Mouse (Mus musculus): Measurements from ENCODE around the gene Nxnl2. TPM values are rescaled to one million over a fixed set of nuclear protein-coding genes. Genes with fewer than 3 reads are reported as not detected.

The Nxnl2 gene
- under 1 TPM in 1 of 2 experiments, not detected in 1; 0.44 TPM for total RNA-seq (2021)
- long read RNA-seq, experiment 1: 0 reads
- long read RNA-seq, experiment 2: 0 reads

DNA sequence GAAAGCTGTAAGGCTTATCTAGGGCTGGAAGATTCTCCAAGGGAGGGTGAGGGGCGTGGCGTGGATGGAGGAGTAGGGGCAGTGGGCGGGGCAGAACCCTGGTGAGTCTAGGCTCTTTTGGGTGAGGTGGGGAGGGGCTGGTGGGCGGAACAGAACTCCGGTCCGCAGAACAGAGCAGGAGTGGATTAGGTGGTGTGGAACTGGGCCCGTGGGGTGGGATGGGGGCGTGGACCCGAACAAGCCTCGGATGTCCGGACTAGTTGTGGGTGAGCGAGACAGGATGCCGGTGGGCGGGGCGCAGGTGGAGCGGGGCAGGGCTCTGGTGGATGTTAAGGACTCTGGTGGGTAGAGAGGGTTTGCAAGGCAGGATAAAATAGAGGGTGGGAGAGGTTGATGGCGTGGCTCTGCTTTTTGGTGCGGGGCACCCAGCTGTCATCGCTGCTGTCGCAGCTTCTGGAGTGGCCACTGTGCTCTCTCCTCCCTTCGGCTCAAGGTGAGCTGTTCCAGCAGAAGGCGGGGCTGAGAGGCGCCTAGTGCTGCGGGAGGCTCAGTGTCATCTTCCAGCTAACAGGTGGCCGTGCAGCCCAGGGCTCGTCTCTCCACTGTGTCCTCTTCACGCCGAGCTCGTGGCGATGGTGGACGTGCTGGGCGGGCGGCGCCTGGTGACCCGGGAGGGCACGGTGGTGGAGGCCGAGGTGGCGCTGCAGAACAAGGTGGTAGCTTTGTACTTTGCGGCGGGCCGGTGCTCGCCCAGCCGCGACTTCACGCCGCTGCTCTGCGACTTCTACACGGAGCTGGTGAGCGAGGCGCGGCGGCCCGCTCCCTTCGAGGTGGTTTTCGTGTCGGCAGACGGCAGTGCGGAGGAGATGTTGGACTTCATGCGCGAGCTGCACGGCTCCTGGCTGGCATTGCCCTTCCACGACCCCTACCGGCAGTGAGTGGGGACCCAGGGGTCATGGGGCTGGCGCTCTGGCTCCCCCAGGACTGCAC, at the start of gene Nxnl2:
Gene Nxnl2 (plus strand): TSS at position 332 of the 990 bp plus-strand sequence.
- TF ChIP-seq CTCF (IDR thresholded peaks at IDR 0.05): peak; percentile 46
- Histone ChIP-seq H3K27ac (no peak within 1 kb of the TSS), H3K4me3 (peak within 1 kb of the TSS; percentile 48)
- intact Hi-C loops (cut with DNase I): loop anchor here (2.0 to 5.0 kb wide), 2 partner anchors 72 to 224 kb away; no protein-coding TSS in a partner anchor
- peak; percentile 42 to 47 for DNase-seq (ENCODE audit: extremely low spot score in 1 of 2, low spot score in 2 of 2)

DNA sequence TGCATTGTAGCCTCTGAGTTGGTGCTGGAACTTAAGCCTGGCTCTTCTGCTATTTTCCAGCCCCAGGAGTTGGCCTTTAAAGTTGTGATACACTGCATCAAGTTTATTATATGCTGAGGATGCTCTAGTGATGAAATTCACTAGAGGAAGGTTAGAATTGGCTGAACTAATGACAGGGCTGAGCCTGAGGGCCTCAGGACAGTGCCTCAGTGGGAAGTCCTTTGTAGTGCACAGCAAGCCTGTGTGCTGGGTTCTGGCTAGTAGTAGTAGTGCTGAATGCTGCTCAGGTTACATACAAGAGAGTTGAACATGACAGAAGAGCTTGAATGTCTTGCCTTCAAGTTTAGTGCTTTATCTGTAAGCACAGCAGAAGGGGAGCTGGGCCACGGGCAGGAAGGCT, 48.9 kb upstream of the Nxnl2 start:
- TF ChIP-seq CTCF (IDR thresholded peaks at IDR 0.05): no peak
- intact Hi-C loops (cut with DNase I): no loop called here
- DNase-seq (ENCODE audit: extremely low spot score in 1 of 2, low spot score in 2 of 2): no peak

DNA sequence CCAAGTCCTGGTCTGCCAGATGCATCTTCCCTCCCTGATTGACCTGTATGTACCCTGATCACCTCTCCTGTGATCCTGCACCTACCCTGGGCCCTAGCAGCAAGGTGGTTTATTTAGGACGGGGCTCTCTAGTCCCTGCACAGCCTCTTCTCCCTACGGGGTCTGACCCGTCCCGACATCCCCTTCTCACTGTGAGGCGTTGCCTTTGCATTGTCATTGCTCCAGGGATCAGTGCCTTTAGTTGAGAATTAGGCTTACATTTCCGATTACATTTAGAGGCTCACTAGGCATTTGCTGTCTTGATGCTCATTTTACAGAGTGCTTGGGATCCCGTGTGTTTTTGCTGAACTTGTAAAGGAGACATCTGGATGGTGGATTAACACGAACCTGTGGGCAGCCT, 48.1 kb upstream of the Nxnl2 start:
- intact Hi-C loops (cut with DNase I): no loop called here
- no peak for DNase-seq (ENCODE audit: extremely low spot score in 1 of 2, low spot score in 2 of 2)
- no peak for TF ChIP-seq CTCF (IDR thresholded peaks at IDR 0.05)
- Histone ChIP-seq H3K4me3 (no peak overlapping the region), H3K27ac (no peak overlapping the region)

More for the DNA sequence above, 48.9 kb upstream of the Nxnl2 start:
- no peak overlapping the region for H3K27ac ChIP-seq
- no peak overlapping the region for H3K4me3 ChIP-seq

DNA sequence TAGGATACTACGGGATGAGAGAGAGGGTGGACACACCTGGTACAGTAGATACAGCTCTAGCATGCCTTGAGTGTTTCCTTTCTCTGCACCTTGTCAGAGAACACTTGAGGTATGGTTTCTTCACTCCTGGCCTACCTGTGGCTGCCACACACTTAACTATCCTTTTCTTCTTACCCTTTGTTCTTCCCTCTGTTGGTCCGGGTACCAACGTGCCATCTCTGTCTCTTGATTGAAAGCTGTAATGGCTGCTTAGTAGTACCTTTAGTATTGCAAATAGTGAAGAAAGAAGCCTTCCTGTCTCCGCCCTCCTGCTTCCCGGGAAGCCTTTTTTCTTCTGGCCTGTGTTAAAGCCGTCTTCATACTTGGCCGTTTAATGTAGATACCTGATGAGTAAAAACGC, 45.5 kb upstream of the Nxnl2 start:
- no peak for TF ChIP-seq CTCF (IDR thresholded peaks at IDR 0.05)
- intact Hi-C loops (cut with DNase I): no loop called here
- H3K27ac ChIP-seq: no peak overlapping the region
- DNase-seq (ENCODE audit: extremely low spot score in 1 of 2, low spot score in 2 of 2): no peak
- no peak overlapping the region for H3K4me3 ChIP-seq

DNA sequence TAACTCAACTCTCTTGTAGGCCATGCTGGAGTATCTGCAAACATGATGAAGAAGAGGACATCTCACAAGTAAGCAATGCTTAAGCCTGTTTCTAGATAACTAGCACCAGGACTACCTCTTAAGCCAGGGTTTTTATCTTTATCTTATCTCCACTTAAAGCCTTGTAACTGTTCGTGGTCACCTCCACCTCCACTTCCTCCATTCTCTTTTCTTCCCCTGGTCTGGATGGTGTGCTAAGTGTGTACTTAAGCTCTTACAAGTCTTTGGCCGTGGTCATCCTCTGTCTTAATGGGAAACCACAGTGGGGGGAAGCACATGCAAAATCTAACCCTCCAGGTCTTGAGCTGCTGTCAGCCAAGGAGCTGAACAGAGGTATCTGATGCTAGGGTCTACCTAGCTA, 42.9 kb upstream of the Nxnl2 start:
- Histone ChIP-seq H3K4me3 (no peak overlapping the region), H3K27ac (no peak overlapping the region)
- no peak for DNase-seq (ENCODE audit: extremely low spot score in 1 of 2, low spot score in 2 of 2)
- no peak for TF ChIP-seq CTCF (IDR thresholded peaks at IDR 0.05)
- intact Hi-C loops (cut with DNase I): no loop called here

DNA sequence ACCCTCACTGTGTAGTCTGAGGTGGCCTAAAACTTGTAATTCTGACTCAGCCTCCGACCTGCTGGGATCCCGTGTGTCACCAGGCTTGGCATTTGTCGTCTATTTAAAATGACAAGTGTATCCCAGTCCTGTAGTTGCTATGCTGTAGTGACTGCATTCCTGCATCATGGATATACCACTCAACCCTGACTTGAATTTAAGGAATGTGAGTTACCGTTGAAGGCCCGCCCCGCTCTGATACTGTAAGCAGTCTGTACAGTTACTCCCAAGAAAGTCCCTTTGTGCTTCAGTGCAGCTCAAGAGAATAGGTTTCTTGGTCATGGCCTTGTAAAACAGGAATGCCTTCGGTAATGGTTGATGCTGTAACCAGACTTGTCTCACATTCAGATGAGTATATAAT, 42.4 kb upstream of the Nxnl2 start:
- no peak for TF ChIP-seq CTCF (IDR thresholded peaks at IDR 0.05)
- no peak overlapping the region for H3K4me3 ChIP-seq
- no peak for DNase-seq (ENCODE audit: extremely low spot score in 1 of 2, low spot score in 2 of 2)
- intact Hi-C loops (cut with DNase I): no loop called here
- H3K27ac ChIP-seq: no peak overlapping the region

DNA sequence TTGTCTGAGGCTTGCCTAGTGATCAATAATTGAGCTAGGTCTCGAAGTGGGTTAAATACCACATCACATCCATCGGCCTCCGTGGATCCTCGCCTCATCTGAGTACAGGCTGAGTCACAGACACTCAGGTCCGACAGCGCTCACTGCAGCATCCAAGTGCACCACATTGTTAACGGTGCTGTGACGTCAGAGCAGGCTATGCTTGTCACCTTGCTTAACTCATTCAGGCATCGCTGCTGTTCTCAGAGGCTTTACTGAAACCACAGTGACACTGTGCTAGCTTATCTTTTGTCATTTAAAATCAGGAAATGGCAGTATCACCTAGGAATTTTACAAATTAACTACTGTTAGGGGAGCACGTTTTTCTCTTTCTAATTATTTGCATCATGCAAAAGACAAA, 39.6 kb upstream of the Nxnl2 start:
- no peak for TF ChIP-seq CTCF (IDR thresholded peaks at IDR 0.05)
- peak; percentile 27 to 53 for DNase-seq (ENCODE audit: extremely low spot score in 1 of 2, low spot score in 2 of 2)
- H3K4me3 ChIP-seq: no peak overlapping the region
- peak overlapping the region; percentile 15; the same call in 1 of the 2 replicates for H3K27ac ChIP-seq
- intact Hi-C loops (cut with DNase I): no loop called here

DNA sequence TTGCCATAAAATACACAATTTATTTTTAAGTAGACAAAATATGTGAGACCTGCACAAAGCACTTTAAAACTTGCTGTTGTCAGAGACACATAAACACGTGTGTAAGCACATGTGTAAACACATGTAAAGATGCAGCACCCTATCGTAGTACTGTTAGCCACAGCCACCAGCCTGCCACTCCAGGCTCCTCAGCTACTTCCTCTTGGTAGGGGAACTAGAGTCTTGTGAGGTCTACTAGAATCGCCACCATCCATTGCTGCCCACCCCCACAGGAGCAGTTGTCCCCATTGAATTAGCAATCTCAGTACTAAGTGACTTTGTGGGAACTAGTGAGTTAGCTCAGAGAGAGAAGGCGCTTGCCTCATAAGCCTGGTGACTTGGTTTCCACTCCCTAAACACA, 34.5 kb upstream of the Nxnl2 start:
- intact Hi-C loops (cut with DNase I): no loop called here
- no peak overlapping the region for H3K4me3 ChIP-seq
- DNase-seq (ENCODE audit: extremely low spot score in 1 of 2, low spot score in 2 of 2): no peak
- H3K27ac ChIP-seq: no peak overlapping the region
- no peak for TF ChIP-seq CTCF (IDR thresholded peaks at IDR 0.05)

DNA sequence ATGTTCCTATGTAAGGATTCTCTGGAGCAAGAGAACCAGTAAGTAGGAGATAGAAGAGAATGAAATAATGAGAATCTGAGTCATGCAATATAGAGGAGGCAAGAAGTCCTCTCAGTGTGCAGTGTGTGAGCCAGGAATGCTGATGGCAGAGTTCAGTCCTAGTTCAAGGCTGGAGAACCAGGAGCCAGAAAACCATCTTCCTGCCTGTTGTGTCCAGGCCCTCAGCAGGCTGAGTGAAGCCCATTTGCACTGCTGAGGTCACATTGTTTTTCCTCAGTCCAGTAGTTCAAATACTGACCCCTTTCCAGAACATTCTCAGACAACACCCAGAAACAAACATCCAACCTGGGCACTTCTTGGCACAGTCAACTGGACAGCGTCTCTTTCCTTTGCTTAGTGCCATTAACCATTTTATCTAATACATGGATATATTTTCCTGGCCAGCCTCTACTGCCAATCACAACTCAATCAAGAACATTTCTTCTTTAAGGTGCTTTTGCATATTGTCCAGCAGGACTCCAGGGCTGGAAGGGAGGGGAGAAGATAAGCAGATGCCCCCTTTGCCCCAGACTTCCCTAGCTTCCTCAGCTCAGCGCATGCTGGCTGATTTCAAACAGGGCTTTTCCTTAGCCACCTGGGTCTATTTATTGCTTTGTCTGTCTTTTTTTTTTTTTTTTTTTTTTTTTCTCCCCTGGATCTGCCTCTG, 33.7 kb upstream of the Nxnl2 start:
- intact Hi-C loops (cut with DNase I): no loop called here
- no peak overlapping the region for H3K4me3 ChIP-seq

DNA sequence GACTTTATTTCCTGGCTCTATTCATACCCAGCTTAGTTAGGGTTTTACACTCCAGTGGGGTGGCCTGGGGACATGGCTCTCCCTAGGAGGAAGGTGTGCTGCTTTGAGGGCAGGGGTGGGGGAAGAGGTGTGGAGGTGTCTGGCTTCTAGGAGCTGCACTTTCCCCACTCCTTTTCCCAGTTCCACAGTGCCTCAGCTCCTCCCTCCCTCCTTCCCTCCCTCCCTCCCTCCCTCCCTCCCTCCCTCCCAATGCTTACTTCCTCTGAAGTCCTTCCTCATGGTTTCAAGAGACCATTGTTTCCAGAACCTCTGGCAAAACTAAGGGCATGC, 33.2 kb upstream of the Nxnl2 start:
- H3K4me3 ChIP-seq: no peak overlapping the region
- intact Hi-C loops (cut with DNase I): no loop called here
- TF ChIP-seq CTCF (IDR thresholded peaks at IDR 0.05): no peak
- no peak overlapping the region for H3K27ac ChIP-seq
- no peak for DNase-seq (ENCODE audit: extremely low spot score in 1 of 2, low spot score in 2 of 2)

More for the DNA sequence above, 33.7 kb upstream of the Nxnl2 start:
- DNase-seq (ENCODE audit: extremely low spot score in 1 of 2, low spot score in 2 of 2): no peak
- no peak for TF ChIP-seq CTCF (IDR thresholded peaks at IDR 0.05)
- no peak overlapping the region for H3K27ac ChIP-seq

DNA sequence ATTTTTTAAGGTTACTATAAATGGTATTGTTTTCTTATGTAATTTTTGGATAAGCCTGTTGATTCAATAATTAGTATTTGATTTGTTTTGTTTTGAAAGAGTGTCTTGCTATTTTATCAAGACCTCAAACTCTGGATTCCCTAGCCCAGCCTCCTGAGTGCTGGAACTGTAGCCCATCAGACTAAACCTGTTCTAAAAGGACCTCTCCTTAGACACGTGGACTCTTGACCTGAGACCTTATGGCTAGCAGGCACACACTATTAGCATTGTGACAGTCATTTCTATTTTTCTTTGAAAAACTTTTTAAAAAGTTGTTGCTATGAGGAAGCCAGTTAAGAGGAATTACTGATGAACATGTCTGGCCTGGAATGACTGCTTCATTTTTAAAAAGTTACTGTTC, 23.7 kb upstream of the Nxnl2 start:
- TF ChIP-seq CTCF (IDR thresholded peaks at IDR 0.05): no peak
- DNase-seq (ENCODE audit: extremely low spot score in 1 of 2, low spot score in 2 of 2): no peak
- intact Hi-C loops (cut with DNase I): no loop called here
- Histone ChIP-seq H3K27ac (no peak overlapping the region), H3K4me3 (no peak overlapping the region)

DNA sequence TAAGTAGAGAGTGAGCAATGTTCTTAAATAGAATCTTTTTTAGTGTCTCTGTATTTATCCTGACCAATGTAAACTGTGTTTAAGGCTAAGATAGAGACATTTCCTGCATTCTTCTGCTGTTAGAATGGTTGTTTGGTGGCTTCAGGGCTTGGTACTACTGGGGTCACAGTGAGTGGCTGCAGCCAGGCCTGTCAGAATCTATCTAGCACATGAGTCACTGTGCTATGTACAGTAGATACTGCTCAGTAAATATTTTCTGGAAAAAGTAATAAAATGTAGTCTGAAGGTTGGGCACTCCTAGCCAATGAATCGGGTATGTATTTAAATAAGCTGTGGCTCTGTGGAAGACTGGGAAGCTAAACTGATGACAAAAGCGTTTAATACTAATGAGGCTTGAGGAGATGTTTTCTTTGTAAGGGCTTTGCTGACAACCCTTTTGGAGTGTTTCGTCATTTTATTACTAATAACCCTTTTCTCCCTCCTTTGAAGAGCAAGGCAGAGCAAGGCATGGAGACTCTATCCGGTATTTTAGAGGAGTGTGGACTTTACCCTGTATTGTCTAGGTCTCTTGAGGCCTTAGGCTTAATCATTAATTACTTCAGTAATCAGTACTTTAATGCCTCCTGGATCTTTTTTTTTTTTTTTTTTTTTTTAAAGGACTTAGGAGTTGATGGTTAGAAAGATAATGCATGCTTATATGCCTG, 17.7 kb upstream of the Nxnl2 start:
- H3K27ac ChIP-seq: no peak overlapping the region
- TF ChIP-seq CTCF (IDR thresholded peaks at IDR 0.05): no peak
- no peak overlapping the region for H3K4me3 ChIP-seq
- intact Hi-C loops (cut with DNase I): no loop called here
- no peak for DNase-seq (ENCODE audit: extremely low spot score in 1 of 2, low spot score in 2 of 2)
